Mouse (Mus musculus) left cerebral cortex, adult 2 months (tissue): ENCODE results near the gene Ccl7. TPM values are rescaled to one million over a fixed set of nuclear protein-coding genes. Genes with fewer than 3 reads are reported as not detected.

Experiments
- DNase-seq, 2 experiments: peaks; one replicate each; pipeline ENCODE4 v3.0.0; 2021 to 2022; ENCODE audit warnings: low spot score in 2 of 2, mixed read lengths in 1 of 2; ENCODE audit errors: extremely low spot score in 1 of 2
- H3K27ac ChIP-seq: fragments of 200-600 bp; 2 replicates; pipeline ENCODE4 v1.8.1; 2022
- H3K4me3 ChIP-seq: fragments of 200-600 bp; 2 replicates; pipeline ENCODE4 v1.8.1; 2022
- CTCF ChIP-seq: fragments of 200-600 bp; IDR thresholded peaks from 2 replicates; pipeline ENCODE4 v1.8.1; 2022; ENCODE audit warnings: antibody characterized with exemption, mild to moderate bottlenecking, moderate library complexity
- intact Hi-C: fragments of 180-260 bp; cut with DNase I; formaldehyde crosslinking; loops from one replicate; pipeline ENCODE4 v1.15.1; 2025
- total RNA-seq, 2 experiments: library from RNA; stranded (reverse); gene quantifications; 2 replicates each; pipeline ENCODE4 v1.2.3; 2021

Ccl7 gene
- total RNA-seq, 2 experiments from 2014 or later: not detected

- no peak for DNase-seq
- intact Hi-C loops: no loop called here
- Histone ChIP-seq H3K4me3 (no peak overlapping the region), H3K27ac (no peak overlapping the region)
- TF ChIP-seq CTCF: no peak
These were observed 29.2 kb upstream of the Ccl7 start for GRCm38 (mm10) chr11:82016181-82016780.

- TF ChIP-seq CTCF: no peak
- Histone ChIP-seq H3K4me3 (no peak overlapping the region), H3K27ac (no peak overlapping the region)
- DNase-seq: no peak
- intact Hi-C loops: no loop called here
These were observed 26.1 kb upstream of the Ccl7 start for GRCm38 (mm10) chr11:82019389-82019788.

- TF ChIP-seq CTCF: no peak
- DNase-seq: no peak
- H3K4me3 ChIP-seq: no peak overlapping the region
- intact Hi-C loops: no loop called here
- H3K27ac ChIP-seq: no peak overlapping the region
These were observed 25.7 kb upstream of the Ccl7 start for GRCm38 (mm10) chr11:82019793-82020192.

- Histone ChIP-seq H3K27ac (no peak overlapping the region), H3K4me3 (no peak overlapping the region)
- intact Hi-C loops: no loop called here
- no peak for TF ChIP-seq CTCF
- DNase-seq: no peak
These were observed 24.1 kb upstream of the Ccl7 start for GRCm38 (mm10) chr11:82021406-82021805.

GRCm38 (mm10) chr11:82022504-82023056 lies 22.9 kb upstream of the Ccl7 start:
- H3K4me3 ChIP-seq: no peak overlapping the region
- no peak overlapping the region for H3K27ac ChIP-seq
- TF ChIP-seq CTCF: no peak
- intact Hi-C loops: no loop called here
- DNase-seq: no peak

- Histone ChIP-seq H3K27ac (no peak overlapping the region), H3K4me3 (no peak overlapping the region)
- no peak for TF ChIP-seq CTCF
- DNase-seq: no peak
- intact Hi-C loops: no loop called here
These were observed 21.7 kb upstream of the Ccl7 start for GRCm38 (mm10) chr11:82023769-82024168.

- no peak overlapping the region for H3K4me3 ChIP-seq
- intact Hi-C loops: no loop called here
- no peak for TF ChIP-seq CTCF
- H3K27ac ChIP-seq: no peak overlapping the region
- no peak for DNase-seq
These were observed 15.3 kb upstream of the Ccl7 start for GRCm38 (mm10) chr11:82030171-82030570.

GRCm38 (mm10) chr11:82032136-82032535 lies 13.4 kb upstream of the Ccl7 start:
- intact Hi-C loops: no loop called here
- Histone ChIP-seq H3K27ac (no peak overlapping the region), H3K4me3 (no peak overlapping the region)
- TF ChIP-seq CTCF: no peak
- no peak for DNase-seq

- no peak for DNase-seq
- Histone ChIP-seq H3K27ac (no peak overlapping the region), H3K4me3 (no peak overlapping the region)
- intact Hi-C loops: no loop called here
- no peak for TF ChIP-seq CTCF
These were observed 12.7 kb upstream of the Ccl7 start for GRCm38 (mm10) chr11:82032678-82033344.

GRCm38 (mm10) chr11:82034446-82034845 lies 11.1 kb upstream of the Ccl7 start:
- Histone ChIP-seq H3K4me3 (no peak overlapping the region), H3K27ac (no peak overlapping the region)
- intact Hi-C loops: no loop called here
- DNase-seq: no peak
- TF ChIP-seq CTCF: no peak

- intact Hi-C loops: loop anchor here (5.0 kb wide), 1 partner anchor 38 kb away; no protein-coding TSS in a partner anchor
- no peak within 1 kb of the TSS for H3K27ac ChIP-seq
- H3K4me3 ChIP-seq: no peak within 1 kb of the TSS
- peak; percentile 35 for DNase-seq
- no peak for TF ChIP-seq CTCF
These were observed 10.2 kb upstream of the Ccl7 start, which contains the start of gene Ccl2 for GRCm38 (mm10) chr11:82035356-82035755. Gene Ccl2, plus strand, starts transcription at chr11:82035571.

GRCm38 (mm10) chr11:82035857-82036256 lies 9.7 kb upstream of the Ccl7 start:
- no peak for DNase-seq
- TF ChIP-seq CTCF: no peak
- Histone ChIP-seq H3K4me3 (no peak overlapping the region), H3K27ac (no peak overlapping the region)
- intact Hi-C loops: loop anchor here (5.0 kb wide), 1 partner anchor 39 kb away; no protein-coding TSS in a partner anchor
